ENCODE assay signal across 7 mouse cellular contexts in genomic region chr10:99204553-99204952, GRCm38 (mm10). TPM values are rescaled to one million over a fixed set of nuclear protein-coding genes. Genes with fewer than 3 reads are reported as not detected.
DNase-seq lines count a peak whose midpoint lies in the region; ATAC-seq and TF ChIP-seq lines count a peak whose summit lies in the region.

No protein-coding gene starts in this region.

- H3K27ac ChIP-seq in MEL (ENCODE audit: control insufficient read depth, low read depth, low read length), result no peak overlapping the region
- H3K27ac ChIP-seq in hindbrain, embryonic 10.5 days, result peak overlapping the region; percentile 88
- no peak overlapping the region for H3K27ac ChIP-seq in liver, embryonic 11.5 days (ENCODE audit: low read depth, low read length)
- H3K27ac ChIP-seq in cerebellum, adult 2 months (ENCODE audit: insufficient read depth, low read length), result no peak overlapping the region

- TF ChIP-seq CTCF in MEL (IDR thresholded peaks at IDR 0.05 in 2 of 3, conservative IDR thresholded peaks at IDR 0.05 in 1 of 3; ENCODE audit: control insufficient read depth in 1 of 3, insufficient read depth in 1 of 3, low read depth in 2 of 3, low read length in 3 of 3, poor library complexity in 1 of 3, severe bottlenecking in 1 of 3), result no peak
- no peak for TF ChIP-seq CTCF in cerebellum, adult 2 months (IDR thresholded peaks at IDR 0.05; ENCODE audit: borderline replicate concordance, insufficient read depth, low read depth, low read length)

- no peaks in the 10 kb centered on the region for H3K27me3 ChIP-seq in MEL (ENCODE audit: control insufficient read depth in 1 of 2, insufficient read depth in 2 of 2, low read length in 2 of 2)
- no peaks in the 10 kb centered on the region for H3K27me3 ChIP-seq in hindbrain, embryonic 10.5 days (ENCODE audit: insufficient read depth, poor library complexity, severe bottlenecking)
- no peaks in the 10 kb centered on the region for H3K27me3 ChIP-seq in liver, embryonic 11.5 days (replicated peaks; ENCODE audit: control insufficient read depth, insufficient read depth, low read length)
- no peaks in the 10 kb centered on the region for H3K27me3 ChIP-seq in cerebellum, adult 2 months (ENCODE audit: control insufficient read depth, insufficient read depth, low read length)

- H3K79me2 ChIP-seq in MEL (ENCODE audit: control insufficient read depth, insufficient read depth, low read length, poor library complexity), result no peaks in the 10 kb centered on the region

- TF ChIP-seq RAD21 in MEL (IDR thresholded peaks at IDR 0.05; ENCODE audit: low read depth, low read length), result no peak

- ATAC-seq in common myeloid progenitor, adult 5-6 weeks (replicated peaks; ENCODE audit: low read depth, poor library complexity, severe bottlenecking), result peak; percentile 92
- no peak for ATAC-seq in liver, embryonic 11.5 days (replicated peaks; ENCODE audit: low FRiP score)
- peak; percentile 85 for ATAC-seq in monocyte, adult 5-6 weeks (replicated peaks; ENCODE audit: insufficient number of reproducible peaks, low FRiP score, low TSS enrichment, poor library complexity, severe bottlenecking)

- H3K4me3 ChIP-seq in MEL (ENCODE audit: control insufficient read depth in 1 of 2, insufficient read depth in 1 of 2, low read depth in 2 of 2, low read length in 2 of 2), result peak overlapping the region; percentile 41 to 57
- H3K4me3 ChIP-seq in hindbrain, embryonic 10.5 days, result peak overlapping the region; percentile 50
- peak overlapping the region; percentile 25 for H3K4me3 ChIP-seq in liver, embryonic 11.5 days (ENCODE audit: low read depth, low read length)
- no peak overlapping the region for H3K4me3 ChIP-seq in cerebellum, adult 2 months (replicated peaks; ENCODE audit: insufficient read depth, low read depth, low read length)

- TF ChIP-seq POLR2A in MEL (IDR thresholded peaks at IDR 0.05; ENCODE audit: control insufficient read depth in 1 of 2, insufficient read depth in 1 of 2, low read depth in 1 of 2, low read length in 2 of 2, poor library complexity in 1 of 2), result peak in 1 of 2 experiments; percentile 44; a peak in 1 of 4 replicates
- no peak for TF ChIP-seq POLR2A in cerebellum, adult 2 months (IDR thresholded peaks at IDR 0.05; ENCODE audit: borderline replicate concordance, insufficient read depth, low read length)

- TF ChIP-seq EP300 in MEL (IDR thresholded peaks at IDR 0.05; ENCODE audit: low read depth in 1 of 2, low read length in 2 of 2), result no peak

- H3K9me3 ChIP-seq in MEL (replicated peaks; ENCODE audit: insufficient read depth, low read length), result no peaks in the 10 kb centered on the region
- no peaks in the 10 kb centered on the region for H3K9me3 ChIP-seq in hindbrain, embryonic 10.5 days
- no peaks in the 10 kb centered on the region for H3K9me3 ChIP-seq in liver, embryonic 11.5 days (ENCODE audit: control insufficient read depth, low read length)

- peak overlapping the region; percentile 54 for H3K9ac ChIP-seq in MEL (ENCODE audit: control insufficient read depth, low read depth, low read length, poor library complexity, severe bottlenecking)
- no peak overlapping the region for H3K9ac ChIP-seq in liver, embryonic 11.5 days (ENCODE audit: low read depth, low read length)

- H3K4me1 ChIP-seq in MEL (ENCODE audit: control insufficient read depth in 1 of 2, insufficient read depth in 2 of 2, low read length in 2 of 2), result no peaks in the 10 kb centered on the region
- H3K4me1 ChIP-seq in hindbrain, embryonic 10.5 days (replicated peaks), result peaks cover 42% of the 10 kb centered on the region
- H3K4me1 ChIP-seq in liver, embryonic 11.5 days (replicated peaks; ENCODE audit: control insufficient read depth, insufficient read depth, low read length), result peaks cover 7% of the 10 kb centered on the region
- H3K4me1 ChIP-seq in cerebellum, adult 2 months (ENCODE audit: control insufficient read depth, insufficient read depth, low read length), result 0 out of 2 replicates have a peak, but pooled peaks cover 2% of the 10 kb centered on the region

- WGBS in hindbrain, embryonic 10.5 days, result 8% methylated on average over 11 of the region's 11 CpGs
- 10% methylated on average over 11 of the region's 11 CpGs for WGBS in liver, embryonic 11.5 days
- WGBS in cerebellum, adult 2 months, result 36% methylated on average over 11 of the region's 11 CpGs

- DNase-seq in MEL (ENCODE audit: low read depth, low spot score), result peak; percentile 64
- DNase-seq in hindbrain, embryonic 10.5 days (ENCODE audit: low spot score), result peak; percentile 41
- DNase-seq in liver, embryonic 11.5 days (ENCODE audit: low spot score), result no peak
- peak; percentile 75 for DNase-seq in thymus, postnatal 4 days
- no peak for DNase-seq in cerebellum, adult 2 months

- peaks cover 0 to 4% of the 10 kb centered on the region in 2 experiments; a peak in 1 of 4 replicates for H3K36me3 ChIP-seq in MEL (ENCODE audit: control insufficient read depth in 1 of 2, insufficient read depth in 2 of 2, low read length in 2 of 2)
- H3K36me3 ChIP-seq in hindbrain, embryonic 10.5 days, result 0 out of 2 replicates have a peak, but pooled peaks cover 2% of the 10 kb centered on the region
- H3K36me3 ChIP-seq in liver, embryonic 11.5 days (ENCODE audit: control insufficient read depth, insufficient read depth, low read length), result no peaks in the 10 kb centered on the region

- H3K4me2 ChIP-seq in liver, embryonic 11.5 days, result peak overlapping the region; percentile 62

TF ChIP-seq in MEL, 35 proteins besides CTCF, POLR2A, EP300 and RAD21:
- TF ChIP-seq SIN3A (IDR thresholded peaks at IDR 0.05; ENCODE audit: low read length), result peak; percentile 41; the same call in 1 of the 2 replicates
- TF ChIP-seq TCF12 (IDR thresholded peaks at IDR 0.05; ENCODE audit: low read depth, low read length), result no peak
- no peak for TF ChIP-seq GABPA (IDR thresholded peaks at IDR 0.05; ENCODE audit: low read depth, low read length)
- TF ChIP-seq CHD2 (IDR thresholded peaks at IDR 0.05; ENCODE audit: low read length), result 0 out of 2 replicates have a peak, but pooled peaks have one; percentile 17
- TF ChIP-seq USF1 (IDR thresholded peaks at IDR 0.05; ENCODE audit: low read depth, low read length), result no peak
- no peak for TF ChIP-seq NRF1 (IDR thresholded peaks at IDR 0.05; ENCODE audit: insufficient read depth, low read depth, low read length, poor library complexity, severe bottlenecking)
- no peak for TF ChIP-seq MYC (IDR thresholded peaks at IDR 0.05; ENCODE audit: low read depth, low read length)
- no peak for TF ChIP-seq KAT2A (conservative IDR thresholded peaks at IDR 0.05; ENCODE audit: low read depth, low read length)
- no peak for TF ChIP-seq ELF1 (IDR thresholded peaks at IDR 0.05; ENCODE audit: low read depth, low read length)
- no peak for TF ChIP-seq TAL1 (IDR thresholded peaks at IDR 0.05; ENCODE audit: low read length)
- TF ChIP-seq SMC3 (IDR thresholded peaks at IDR 0.05; ENCODE audit: low read depth, low read length), result no peak
- no peak for TF ChIP-seq USF2 (IDR thresholded peaks at IDR 0.05; ENCODE audit: borderline replicate concordance in 1 of 2, insufficient read depth in 1 of 2, low read depth in 1 of 2, low read length in 2 of 2)
- no peak for TF ChIP-seq HCFC1 (IDR thresholded peaks at IDR 0.05; ENCODE audit: low read depth, low read length)
- no peak for TF ChIP-seq GATA1 (IDR thresholded peaks at IDR 0.05; ENCODE audit: low read depth, low read length)
- TF ChIP-seq MEF2A (IDR thresholded peaks at IDR 0.05; ENCODE audit: extremely low read depth, insufficient replicate concordance, low read depth, low read length, poor library complexity, severe bottlenecking), result no peak
- TF ChIP-seq MYB (IDR thresholded peaks at IDR 0.05; ENCODE audit: low read depth, low read length), result no peak
- peak; percentile 41 for TF ChIP-seq NELFE (IDR thresholded peaks at IDR 0.05; ENCODE audit: low read depth, low read length)
- TF ChIP-seq MAZ (IDR thresholded peaks at IDR 0.05; ENCODE audit: low read depth, low read length), result no peak
- TF ChIP-seq JUND (IDR thresholded peaks at IDR 0.05; ENCODE audit: low read depth, low read length), result no peak
- no peak for TF ChIP-seq BHLHE40 (IDR thresholded peaks at IDR 0.05; ENCODE audit: borderline replicate concordance, low read depth, low read length)
- TF ChIP-seq RCOR1 (IDR thresholded peaks at IDR 0.05; ENCODE audit: low read depth, low read length), result no peak
- TF ChIP-seq ZMIZ1 (IDR thresholded peaks at IDR 0.05; ENCODE audit: low read depth, low read length), result no peak
- peak; percentile 63 for TF ChIP-seq ZNF384 (IDR thresholded peaks at IDR 0.05; ENCODE audit: low read depth, low read length)
- no peak for TF ChIP-seq CHD1 (IDR thresholded peaks at IDR 0.05; ENCODE audit: low read depth, low read length)
- no peak for TF ChIP-seq MAFK (IDR thresholded peaks at IDR 0.05; ENCODE audit: borderline replicate concordance, low read depth, low read length)
- peak; percentile 24; the same call in 1 of the 2 replicates for TF ChIP-seq TBP (IDR thresholded peaks at IDR 0.05; ENCODE audit: low read depth, low read length)
- no peak for TF ChIP-seq ZC3H11A (IDR thresholded peaks at IDR 0.05; ENCODE audit: low read depth, low read length)
- no peak for TF ChIP-seq POLR2AphosphoS2 (IDR thresholded peaks at IDR 0.05; ENCODE audit: low read length)
- 0 out of 2 replicates have a peak, but pooled peaks have one; percentile 9 for TF ChIP-seq ETS1 (IDR thresholded peaks at IDR 0.05; ENCODE audit: low read depth, low read length)
- TF ChIP-seq MXI1 (IDR thresholded peaks at IDR 0.05; ENCODE audit: low read depth, low read length), result 0 out of 2 replicates have a peak, but pooled peaks have one; percentile 17

RNA-seq across cellular contexts. Expression of gene Dusp6, which starts 58.5 kb away (rescaled TPM):
- total RNA-seq in MEL (2012; rRNA removed), result 8.2 and 12.6 TPM in 2 replicates
- polyA plus RNA-seq in MEL (2012; ENCODE audit: insufficient read depth in 1 of 2, insufficient read length in 2 of 2, low read depth in 1 of 2, low replicate concordance in 2 of 2, missing spikeins in 1 of 2), result 10 to 100 TPM in 1 of 2 experiments, not detected in 1; 11.9 TPM
- 28.8 and 37.5 TPM in 2 replicates for total RNA-seq in common myeloid progenitor, adult 5-6 weeks (2017)
- 38.2 and 63.0 TPM in 2 replicates for polyA plus RNA-seq in hindbrain, embryonic 10.5 days (2016; fragmentation: Nextera tagmentation; extraction: Ambion mirVana)
- polyA plus RNA-seq in liver, embryonic 11.5 days (2014; fragmentation: Nextera tagmentation; extraction: Ambion mirVana), result 37.6 and 40.3 TPM in 2 replicates
- total RNA-seq in monocyte, adult 5-6 weeks (2017), result 114 to 201 TPM (median 184 TPM) in 3 replicates
- polyA plus RNA-seq in cerebellum, adult 2 months (2012; rRNA removed), result 20.2 and 20.5 TPM in 2 replicates

Comparison
In these comparisons a context has a peak if more than half of its experiments do, and no peak if none do; other contexts are left out.
1. DNase-seq: peak in MEL (single experiment), hindbrain, embryonic 10.5 days (single experiment) and thymus, postnatal 4 days (single experiment); none in liver, embryonic 11.5 days (single experiment) and cerebellum, adult 2 months (0 of 2).